Mouse (Mus musculus): ENCODE results near the gene Sox9. TPM values are rescaled to one million over a fixed set of nuclear protein-coding genes. Genes with fewer than 3 reads are reported as not detected.

The Sox9 gene
- polyA plus RNA-seq, 1 experiment from 2014 or later = 57.9 TPM

DNA sequence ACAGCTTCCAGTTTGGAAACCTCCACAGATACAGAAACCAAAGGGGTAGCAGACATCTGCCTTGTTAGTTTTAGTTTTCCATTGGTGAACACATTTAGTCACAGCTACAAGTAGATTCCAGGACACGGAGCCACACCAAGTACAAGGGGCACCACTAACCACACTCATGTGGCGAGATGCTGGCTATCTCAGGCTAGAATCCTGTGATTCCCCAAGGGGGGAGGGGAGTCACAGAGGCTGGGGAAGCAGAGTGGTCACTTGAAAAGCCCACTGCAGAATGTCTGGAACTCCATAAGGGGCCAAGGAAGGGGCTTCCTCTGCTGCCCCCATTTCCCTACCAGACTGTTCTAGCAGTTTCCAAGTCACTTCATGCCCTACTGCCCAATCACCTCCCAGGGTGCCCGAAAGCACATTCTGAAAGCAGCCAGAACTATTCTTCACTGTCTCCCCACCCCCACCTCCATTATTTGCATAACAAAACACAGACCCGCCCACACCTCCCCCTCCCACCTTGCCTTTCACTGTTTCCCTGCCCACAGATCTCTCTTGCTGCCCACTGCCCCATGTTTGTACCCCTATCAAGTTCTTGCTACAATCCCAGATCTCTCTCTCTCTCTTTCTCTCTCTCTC lies 19.3 kb downstream of the Sox9 start:
- WGBS = 29% methylated on average over 4 of the region's 4 CpGs
- ATAC-seq (ENCODE audit: insufficient number of reproducible peaks, low FRiP score) = no peak
- 0 out of 2 replicates have a peak, but pooled peaks cover 2% of the 10 kb centered on the region for H3K4me1 ChIP-seq (replicated peaks)
- peaks cover 45% of the 10 kb centered on the region for H3K27me3 ChIP-seq (replicated peaks)
- no peaks in the 10 kb centered on the region for H3K9me3 ChIP-seq (replicated peaks)
- no peak overlapping the region for H3K4me3 ChIP-seq
- no peak overlapping the region for H3K4me2 ChIP-seq
- H3K27ac ChIP-seq (ENCODE audit: poor library complexity, severe bottlenecking) = no peak overlapping the region
- H3K9ac ChIP-seq = no peak overlapping the region
- H3K36me3 ChIP-seq = no peaks in the 10 kb centered on the region

DNA sequence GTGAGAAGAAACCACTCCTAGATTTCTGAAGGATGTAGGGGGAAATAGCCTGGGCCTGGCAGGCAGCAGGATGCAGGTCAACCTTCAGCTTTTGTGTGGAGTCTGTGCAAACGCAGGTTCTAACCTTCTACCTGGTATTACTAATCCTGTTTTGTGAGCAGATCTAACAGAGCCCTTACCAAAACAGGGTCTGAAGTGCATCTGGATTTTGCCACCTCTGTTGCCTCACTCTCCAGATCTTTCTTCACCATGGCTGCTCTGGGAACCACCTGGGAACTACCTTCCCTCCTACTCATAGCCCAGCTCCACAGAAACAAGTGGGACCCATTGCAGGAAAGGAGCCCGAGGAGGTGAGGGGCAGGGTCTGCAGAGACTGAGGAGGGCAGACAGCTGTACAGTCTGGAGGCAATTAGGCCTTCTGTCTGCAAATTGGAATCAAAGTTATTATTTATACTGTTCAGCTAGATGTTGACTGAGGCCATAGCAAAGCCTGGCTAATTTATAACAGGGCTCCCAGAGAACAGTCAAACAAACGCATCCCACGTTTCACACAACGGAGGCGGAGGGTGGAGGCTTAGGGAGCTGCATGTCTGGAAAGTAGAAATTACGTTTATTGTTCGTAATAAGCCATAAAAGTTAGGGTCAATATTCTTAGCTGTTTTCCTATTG lies 25.9 kb downstream of the Sox9 start:
- 70% methylated on average over 8 of the region's 8 CpGs for WGBS
- H3K9me3 ChIP-seq (replicated peaks) = no peaks in the 10 kb centered on the region
- ATAC-seq (ENCODE audit: insufficient number of reproducible peaks, low FRiP score) = no peak
- no peak overlapping the region for H3K4me3 ChIP-seq
- H3K9ac ChIP-seq = no peak overlapping the region
- peaks cover 3% of the 10 kb centered on the region; the same call in 1 of the 2 replicates for H3K4me1 ChIP-seq (replicated peaks)
- H3K27ac ChIP-seq (ENCODE audit: poor library complexity, severe bottlenecking) = no peak overlapping the region
- no peaks in the 10 kb centered on the region for H3K36me3 ChIP-seq
- H3K4me2 ChIP-seq = no peak overlapping the region
- peaks cover 45% of the 10 kb centered on the region for H3K27me3 ChIP-seq (replicated peaks)

DNA sequence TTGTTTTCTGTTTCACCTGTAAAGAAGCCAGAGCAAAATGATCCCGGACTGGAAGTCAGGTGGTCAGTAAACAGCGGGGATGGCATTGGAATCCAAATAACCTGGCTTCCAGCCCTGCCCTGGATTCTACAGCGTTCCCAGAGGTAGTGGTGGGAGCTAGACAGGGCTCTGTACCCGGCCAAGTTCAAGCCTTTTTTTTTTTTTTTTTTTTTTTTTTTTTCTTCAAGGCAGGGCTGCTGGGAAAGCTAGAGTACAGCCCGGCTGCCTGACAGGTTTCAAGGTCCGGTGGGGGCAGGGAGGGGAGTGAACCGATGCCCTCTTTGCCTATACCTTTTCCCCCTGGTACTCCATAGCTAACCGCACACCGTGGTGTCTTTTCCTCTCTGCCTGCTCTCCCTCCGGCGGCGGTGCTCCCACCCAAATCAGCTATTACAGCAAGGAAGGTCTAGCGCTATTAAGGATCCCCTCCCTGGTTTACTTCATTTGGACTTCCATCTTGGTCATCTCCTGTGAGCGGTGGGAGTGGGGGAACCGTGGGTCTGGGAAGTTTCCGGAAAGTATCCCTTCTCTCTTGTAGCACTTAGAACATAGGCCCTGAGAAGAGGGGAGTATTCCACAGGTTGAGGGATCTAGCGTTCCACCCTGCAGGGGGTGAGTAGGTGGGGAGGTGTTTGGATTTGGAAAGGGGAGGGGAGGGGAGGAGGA lies 28.6 kb downstream of the Sox9 start:
- Histone ChIP-seq H3K27me3 (replicated peaks) (peaks cover 42% of the 10 kb centered on the region), H3K4me2 (peak overlapping the region; percentile 67), H3K4me1 (replicated peaks) (peaks cover 3% of the 10 kb centered on the region; the same call in 1 of the 2 replicates), H3K4me3 (peak overlapping the region; percentile 36), H3K9me3 (replicated peaks) (no peaks in the 10 kb centered on the region), H3K9ac (no peak overlapping the region), H3K27ac (ENCODE audit: poor library complexity, severe bottlenecking) (no peak overlapping the region), H3K36me3 (no peaks in the 10 kb centered on the region)
- 4% methylated on average over 17 of the region's 17 CpGs for WGBS
- no peak for ATAC-seq (ENCODE audit: insufficient number of reproducible peaks, low FRiP score)

DNA sequence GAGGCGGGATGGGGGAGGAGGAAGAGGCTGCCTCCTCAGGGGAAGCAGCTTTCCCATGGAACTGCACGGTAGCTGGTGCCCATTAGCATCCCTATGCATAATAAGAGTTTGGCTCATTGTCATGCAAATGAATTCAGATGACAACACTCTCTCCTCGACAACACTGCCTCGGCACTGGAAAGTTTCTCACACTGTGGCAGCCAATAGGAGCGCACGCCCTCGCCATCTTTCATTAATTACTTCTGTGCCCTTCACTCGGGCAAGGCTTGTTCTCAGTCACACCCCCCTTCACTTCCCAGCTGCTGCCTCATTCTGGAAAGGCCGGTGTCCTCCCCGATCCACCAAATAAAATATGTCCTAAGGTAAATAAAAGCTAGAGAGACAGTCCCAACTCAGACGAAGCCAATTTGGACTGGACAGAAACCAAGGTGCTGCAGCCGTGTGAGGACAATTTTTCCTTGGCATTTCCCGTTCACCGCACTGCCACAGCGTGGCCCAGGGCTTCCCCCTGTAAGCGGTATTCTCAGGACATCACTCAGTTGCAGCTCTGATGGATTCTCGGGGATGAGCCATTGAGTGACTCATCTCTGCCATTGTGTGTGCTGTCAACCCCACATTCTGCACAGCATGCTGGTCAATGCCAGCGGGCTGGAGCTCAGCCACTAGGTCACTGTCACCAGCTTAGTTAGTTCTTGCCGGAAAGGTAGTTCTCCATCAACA lies 29.3 kb downstream of the Sox9 start:
- H3K4me3 ChIP-seq = peak overlapping the region; percentile 36
- peak overlapping the region; percentile 67 for H3K4me2 ChIP-seq
- H3K9ac ChIP-seq = no peak overlapping the region
- no peaks in the 10 kb centered on the region for H3K9me3 ChIP-seq (replicated peaks)
- peaks cover 35% of the 10 kb centered on the region for H3K27me3 ChIP-seq (replicated peaks)
- H3K36me3 ChIP-seq = no peaks in the 10 kb centered on the region
- peaks cover 3% of the 10 kb centered on the region; the same call in 1 of the 2 replicates for H3K4me1 ChIP-seq (replicated peaks)
- no peak overlapping the region for H3K27ac ChIP-seq (ENCODE audit: poor library complexity, severe bottlenecking)
- 4% methylated on average over 19 of the region's 19 CpGs for WGBS
- ATAC-seq (ENCODE audit: insufficient number of reproducible peaks, low FRiP score) = no peak

DNA sequence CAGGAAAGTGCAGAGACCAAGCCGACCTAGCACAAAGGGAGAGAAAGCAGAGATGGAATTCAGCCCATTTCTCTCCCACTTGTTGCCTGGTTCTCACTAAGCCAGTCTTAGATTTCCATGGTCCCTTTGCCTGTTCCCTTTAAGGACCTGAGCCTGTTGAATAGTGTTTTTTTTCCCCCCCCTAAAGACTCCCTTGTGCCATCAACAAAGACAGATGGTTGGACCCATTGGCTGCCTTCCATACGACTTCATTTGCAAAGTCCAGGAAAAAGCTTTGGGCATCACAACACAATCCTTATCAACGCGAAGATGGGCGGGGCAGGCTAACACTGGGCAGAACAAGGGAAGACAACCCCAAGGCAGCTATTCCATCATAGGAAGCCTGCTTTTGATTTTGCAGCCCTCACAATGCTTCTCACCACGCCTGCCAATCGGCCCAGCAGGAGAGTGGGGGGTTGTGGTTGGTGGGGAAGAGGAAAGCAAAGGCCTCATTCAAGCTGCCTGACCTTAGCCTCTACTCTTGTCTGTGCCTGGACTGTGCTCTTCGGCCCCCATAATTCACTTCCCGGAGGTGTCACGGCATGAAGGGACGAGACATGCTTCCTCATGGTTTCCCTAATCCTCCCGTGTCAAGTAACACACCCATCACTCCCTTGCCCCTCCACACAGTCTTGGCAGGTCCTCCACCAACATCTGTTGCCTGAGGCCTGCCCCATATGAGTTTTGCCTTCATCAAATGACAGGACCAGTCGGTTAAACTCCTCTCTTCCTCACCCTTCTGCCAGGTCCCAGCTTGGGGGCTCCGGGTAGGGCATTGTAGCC lies 36.0 kb downstream of the Sox9 start:
- Histone ChIP-seq H3K9ac (no peak overlapping the region), H3K27me3 (replicated peaks) (0 out of 2 replicates have a peak, but pooled peaks cover 3% of the 10 kb centered on the region), H3K4me3 (no peak overlapping the region), H3K27ac (ENCODE audit: poor library complexity, severe bottlenecking) (no peak overlapping the region), H3K4me1 (replicated peaks) (0 out of 2 replicates have a peak, but pooled peaks cover 6% of the 10 kb centered on the region), H3K36me3 (no peaks in the 10 kb centered on the region), H3K9me3 (replicated peaks) (no peaks in the 10 kb centered on the region), H3K4me2 (no peak overlapping the region)
- ATAC-seq (ENCODE audit: insufficient number of reproducible peaks, low FRiP score) = no peak
- 54% methylated on average over 14 of the region's 14 CpGs for WGBS

DNA sequence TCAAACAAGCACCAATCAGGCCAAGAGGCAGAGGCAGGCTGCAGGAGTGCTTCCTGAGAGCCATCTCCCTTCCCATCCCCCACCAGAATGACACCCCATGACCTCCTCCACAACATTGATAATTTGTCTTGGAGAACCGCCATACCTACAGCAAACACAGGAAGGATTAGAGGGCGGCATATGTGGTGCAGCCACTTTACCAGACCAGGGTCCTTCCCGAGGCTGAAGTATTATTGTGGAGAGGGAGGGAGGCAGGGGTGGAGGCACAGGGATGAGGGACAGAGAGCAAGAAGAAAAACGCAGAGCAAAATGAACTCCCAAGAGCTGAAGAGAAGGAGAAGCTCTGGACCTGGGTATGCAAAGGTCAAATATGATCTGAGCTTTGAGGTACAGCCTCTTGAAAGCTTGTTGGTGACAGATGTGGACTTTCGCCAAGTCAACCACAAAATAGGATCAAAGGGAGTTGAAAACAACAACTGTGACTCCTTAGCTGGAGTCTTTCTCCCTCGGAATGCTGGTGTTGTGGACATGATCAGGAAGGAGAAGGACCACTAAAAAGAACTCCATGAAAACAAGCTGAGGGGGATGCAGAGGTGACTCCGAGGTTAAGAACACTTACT lies 36.7 kb downstream of the Sox9 start:
- no peaks in the 10 kb centered on the region for H3K27me3 ChIP-seq (replicated peaks)
- no peak overlapping the region for H3K9ac ChIP-seq
- WGBS = 42% methylated on average over 7 of the region's 7 CpGs
- H3K9me3 ChIP-seq (replicated peaks) = no peaks in the 10 kb centered on the region
- H3K4me1 ChIP-seq (replicated peaks) = 0 out of 2 replicates have a peak, but pooled peaks cover 6% of the 10 kb centered on the region
- no peak overlapping the region for H3K4me3 ChIP-seq
- no peaks in the 10 kb centered on the region for H3K36me3 ChIP-seq
- H3K27ac ChIP-seq (ENCODE audit: poor library complexity, severe bottlenecking) = no peak overlapping the region
- no peak overlapping the region for H3K4me2 ChIP-seq
- no peak for ATAC-seq (ENCODE audit: insufficient number of reproducible peaks, low FRiP score)

DNA sequence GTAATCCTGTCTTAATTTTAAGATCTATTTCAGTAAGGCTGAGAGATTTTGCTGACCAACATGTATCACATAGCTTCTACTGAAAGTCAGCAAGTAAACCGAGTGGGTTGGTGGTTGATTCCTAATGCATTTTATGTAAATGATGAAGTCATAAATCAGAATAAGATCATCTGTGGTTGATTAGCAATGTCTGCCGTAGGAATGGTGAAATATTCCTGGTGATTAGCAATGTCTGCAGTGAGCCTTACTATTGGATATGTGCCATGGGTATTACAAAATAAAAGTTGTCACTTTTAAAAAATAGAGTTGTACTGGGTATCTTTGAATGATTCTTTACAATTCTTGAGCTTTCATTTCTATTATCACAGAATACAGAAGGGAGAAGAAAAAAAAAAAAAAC lies 39.5 kb downstream of the Sox9 start:
- Histone ChIP-seq H3K9ac (no peak overlapping the region), H3K4me2 (no peak overlapping the region), H3K27me3 (replicated peaks) (0 out of 2 replicates have a peak, but pooled peaks cover 4% of the 10 kb centered on the region), H3K36me3 (no peaks in the 10 kb centered on the region), H3K4me3 (no peak overlapping the region), H3K27ac (ENCODE audit: poor library complexity, severe bottlenecking) (no peak overlapping the region), H3K4me1 (replicated peaks) (0 out of 2 replicates have a peak, but pooled peaks cover 6% of the 10 kb centered on the region), H3K9me3 (replicated peaks) (no peaks in the 10 kb centered on the region)
- 66% methylated on average over 2 of the region's 2 CpGs for WGBS
- no peak for ATAC-seq (ENCODE audit: insufficient number of reproducible peaks, low FRiP score)

DNA sequence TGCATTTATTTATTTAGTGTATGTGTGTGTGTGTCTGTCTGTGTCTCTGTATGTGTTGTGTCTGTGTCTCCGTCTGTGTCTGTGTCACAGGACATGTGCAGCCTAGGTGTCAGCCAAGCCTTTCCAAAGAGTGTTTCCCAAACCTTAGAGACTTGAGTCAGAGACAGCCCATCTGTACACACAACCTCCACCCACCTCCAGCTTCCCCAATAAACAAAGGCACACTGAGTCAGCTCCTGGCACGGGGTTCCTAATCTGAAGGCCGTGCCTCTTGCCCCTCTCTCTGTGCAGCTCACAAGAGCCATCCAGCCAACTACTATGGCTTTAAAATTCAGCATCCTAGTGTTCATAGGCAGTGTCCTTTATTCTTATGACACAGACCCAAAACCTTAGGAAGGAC lies 42.1 kb downstream of the Sox9 start:
- H3K4me1 ChIP-seq (replicated peaks) = no peaks in the 10 kb centered on the region
- 0 out of 2 replicates have a peak, but pooled peaks cover 4% of the 10 kb centered on the region for H3K27me3 ChIP-seq (replicated peaks)
- no peak overlapping the region for H3K4me2 ChIP-seq
- H3K27ac ChIP-seq (ENCODE audit: poor library complexity, severe bottlenecking) = no peak overlapping the region
- H3K36me3 ChIP-seq = no peaks in the 10 kb centered on the region
- no peaks in the 10 kb centered on the region for H3K9me3 ChIP-seq (replicated peaks)
- no peak overlapping the region for H3K9ac ChIP-seq
- WGBS = 52% methylated on average over 3 of the region's 3 CpGs
- no peak for ATAC-seq (ENCODE audit: insufficient number of reproducible peaks, low FRiP score)
- no peak overlapping the region for H3K4me3 ChIP-seq

DNA sequence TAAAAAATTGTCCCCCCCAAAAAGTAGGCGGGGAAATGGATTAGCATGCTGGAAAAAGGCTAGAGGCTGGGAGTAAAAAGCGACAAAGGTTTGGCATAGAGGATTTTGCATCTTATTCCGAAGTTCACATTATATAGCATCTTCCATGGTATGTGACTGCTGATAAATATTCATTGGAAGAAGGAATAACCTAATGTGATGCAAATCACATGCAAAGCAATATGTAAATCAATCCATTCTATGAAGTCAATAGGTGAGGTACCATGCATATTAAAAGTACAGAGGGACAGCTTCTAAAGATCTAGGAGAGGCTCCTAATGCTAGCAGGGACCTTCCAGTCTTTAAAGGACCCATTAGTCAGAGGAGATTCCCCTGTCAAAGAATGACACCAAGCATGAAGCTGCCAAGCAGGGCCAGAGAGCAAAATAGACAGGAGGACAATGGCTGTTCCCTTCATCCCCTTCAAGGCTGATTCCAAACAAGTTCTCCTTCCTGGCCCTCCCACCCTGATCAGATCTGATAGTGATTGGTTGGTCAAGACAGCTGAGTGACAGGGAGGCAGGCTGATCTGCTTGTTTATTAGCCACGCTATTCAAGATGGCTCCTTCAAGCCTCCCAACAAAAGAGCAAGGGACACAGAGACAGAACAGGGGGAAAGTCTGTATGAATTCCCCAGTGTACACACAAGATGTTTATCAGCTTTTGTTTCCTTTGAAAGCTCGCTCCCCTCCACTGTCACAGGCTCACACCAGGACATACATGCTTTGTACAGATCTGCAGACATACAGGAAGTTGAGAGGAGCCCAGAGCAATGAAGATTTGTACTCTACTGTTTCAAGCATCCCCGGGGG lies 44.4 kb downstream of the Sox9 start:
- Histone ChIP-seq H3K4me2 (no peak overlapping the region), H3K36me3 (no peaks in the 10 kb centered on the region), H3K27me3 (replicated peaks) (0 out of 2 replicates have a peak, but pooled peaks cover 7% of the 10 kb centered on the region), H3K4me3 (no peak overlapping the region), H3K9ac (no peak overlapping the region), H3K9me3 (replicated peaks) (no peaks in the 10 kb centered on the region), H3K27ac (ENCODE audit: poor library complexity, severe bottlenecking) (no peak overlapping the region), H3K4me1 (replicated peaks) (no peaks in the 10 kb centered on the region)
- no peak for ATAC-seq (ENCODE audit: insufficient number of reproducible peaks, low FRiP score)
- 76% methylated on average over 6 of the region's 6 CpGs for WGBS
